Mouse (Mus musculus): ENCODE results near the gene Mfsd5. TPM values are rescaled to one million over a fixed set of nuclear protein-coding genes. Genes with fewer than 3 reads are reported as not detected.

Gene Mfsd5
- polyA plus RNA-seq, 1 experiment from 2014 or later: 72.7 TPM

- no peak overlapping the region for H3K27ac ChIP-seq (ENCODE audit: low read length)
- peak; percentile 88 for DNase-seq (ENCODE audit: low spot score)
- H3K27me3 ChIP-seq (replicated peaks; ENCODE audit: insufficient read depth, low read length): no peaks in the 10 kb centered on the region
- TF ChIP-seq CTCF (IDR thresholded peaks at IDR 0.05): peak; percentile 78
- TF ChIP-seq EP300 (IDR thresholded peaks at IDR 0.05): no peak
- H3K36me3 ChIP-seq (ENCODE audit: insufficient read depth, low read length): no peaks in the 10 kb centered on the region
- no peaks in the 10 kb centered on the region for H3K4me1 ChIP-seq (ENCODE audit: insufficient read depth, low read depth, low read length)
- no peaks in the 10 kb centered on the region for H3K9me3 ChIP-seq (ENCODE audit: low read length)
- H3K4me3 ChIP-seq (ENCODE audit: low read depth, low read length): no peak overlapping the region
- H3K4me2 ChIP-seq (replicated peaks; ENCODE audit: low read depth, low read length): no peak overlapping the region
- ATAC-seq: peak; percentile 30; the same call in 1 of the 2 replicates
- no peak overlapping the region for H3K9ac ChIP-seq (replicated peaks; ENCODE audit: low read depth)
Measured at GRCm38 (mm10) chr15:102287395-102287794, 8.1 kb downstream of the Mfsd5 start.

DNA sequence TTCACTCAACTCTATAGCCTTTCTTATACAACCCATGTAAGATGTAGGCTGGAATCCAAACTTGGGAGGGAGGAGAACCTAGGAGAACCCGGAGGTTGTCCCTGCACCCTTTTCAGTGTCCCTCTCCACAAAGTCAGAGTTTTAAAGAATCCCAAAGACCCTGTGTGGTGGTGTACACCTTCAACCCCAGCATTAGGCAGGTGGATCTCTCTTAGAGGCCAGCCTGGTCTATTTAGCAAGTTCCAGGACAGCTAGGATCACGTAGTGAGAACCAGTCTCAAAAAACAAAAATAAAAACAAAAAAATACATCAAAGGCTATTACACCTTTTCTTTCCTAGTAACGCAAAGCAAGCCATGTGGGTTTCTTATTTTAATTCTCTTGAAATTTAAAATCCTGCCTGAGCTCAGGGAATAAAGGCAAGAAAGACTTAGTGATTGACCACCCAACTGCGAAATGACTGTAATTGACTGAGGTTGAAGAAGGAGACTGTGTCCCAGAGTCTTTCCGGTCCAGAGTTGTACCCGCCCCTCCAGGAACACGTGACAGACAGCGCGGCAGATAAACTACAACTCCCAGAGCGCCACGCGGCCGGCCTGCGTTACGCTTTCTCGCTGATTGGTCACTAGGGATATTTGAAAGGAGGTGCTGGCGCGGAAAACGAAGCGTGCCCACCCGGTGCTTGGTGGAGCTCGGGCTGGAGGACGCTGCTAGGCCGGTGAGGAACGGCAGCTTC, 16.5 kb downstream of the Mfsd5 start, which contains the start of gene Espl1:
Gene Espl1, plus strand, starts transcription at position 634 of the 735 bp plus-strand sequence.
- H3K4me2 ChIP-seq (replicated peaks; ENCODE audit: low read depth, low read length): peak within 1 kb of the TSS; percentile 75
- peak within 1 kb of the TSS; percentile 48 for H3K4me3 ChIP-seq (ENCODE audit: low read depth, low read length)
- peak; percentile 97 for DNase-seq (ENCODE audit: low spot score)
- no peaks in the 10 kb centered on the region for H3K4me1 ChIP-seq (ENCODE audit: insufficient read depth, low read depth, low read length)
- TF ChIP-seq CTCF (IDR thresholded peaks at IDR 0.05) (no peak), EP300 (IDR thresholded peaks at IDR 0.05) (no peak)
- no peaks in the 10 kb centered on the region for H3K9me3 ChIP-seq (ENCODE audit: low read length)
- WGBS: 7% methylated on average over 25 of the region's 25 CpGs
- H3K27me3 ChIP-seq (replicated peaks; ENCODE audit: insufficient read depth, low read length): no peaks in the 10 kb centered on the region
- no peak within 1 kb of the TSS for H3K27ac ChIP-seq (ENCODE audit: low read length)
- peak; percentile 100 for ATAC-seq
- H3K36me3 ChIP-seq (ENCODE audit: insufficient read depth, low read length): no peaks in the 10 kb centered on the region
- no peak within 1 kb of the TSS for H3K9ac ChIP-seq (replicated peaks; ENCODE audit: low read depth)

DNA sequence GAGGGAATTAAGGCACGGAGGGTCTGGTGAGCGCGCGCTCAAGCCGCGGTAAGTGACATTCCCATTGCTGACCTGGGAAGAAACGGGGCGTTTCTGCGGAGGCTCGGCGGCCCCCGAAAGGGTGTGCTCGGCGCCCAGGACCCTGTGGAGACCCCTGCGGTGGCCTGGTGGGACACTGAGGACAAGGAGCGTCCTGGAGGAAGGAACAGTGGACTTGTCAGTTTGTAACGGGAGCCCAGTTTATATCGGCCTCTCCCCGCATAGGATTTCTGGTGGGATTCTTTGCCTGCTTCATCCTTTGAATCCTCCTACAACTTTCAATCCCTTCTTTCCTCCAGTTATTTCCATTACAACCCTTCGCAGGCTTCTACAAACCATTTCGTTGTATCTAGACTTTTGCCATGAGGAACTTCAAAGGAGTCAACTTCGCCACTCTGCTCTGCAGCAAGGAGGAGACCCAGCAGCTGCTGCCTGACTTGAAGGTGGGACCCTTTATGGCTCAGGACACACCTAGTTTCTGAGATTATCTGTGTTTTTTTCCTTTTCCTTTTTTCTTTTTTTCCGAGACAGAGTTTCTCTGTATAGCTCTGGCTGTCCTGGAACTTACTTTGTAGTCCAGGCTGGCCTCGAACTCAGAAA, 17.2 kb downstream of the Mfsd5 start:
- ATAC-seq: no peak
- 4% methylated on average over 23 of the region's 24 CpGs for WGBS

GRCm38 (mm10) chr15:102302542-102302941, 23.3 kb downstream of the Mfsd5 start:
- no peaks in the 10 kb centered on the region for H3K36me3 ChIP-seq (ENCODE audit: insufficient read depth, low read length)
- H3K27ac ChIP-seq (ENCODE audit: low read length): no peak overlapping the region
- TF ChIP-seq EP300 (IDR thresholded peaks at IDR 0.05): peak; percentile 39; the same call in 1 of the 2 replicates
- no peak for TF ChIP-seq CTCF (IDR thresholded peaks at IDR 0.05)
- H3K4me1 ChIP-seq (ENCODE audit: insufficient read depth, low read depth, low read length): no peaks in the 10 kb centered on the region; the same call in 1 of the 2 replicates
- no peak overlapping the region for H3K9ac ChIP-seq (replicated peaks; ENCODE audit: low read depth)
- H3K9me3 ChIP-seq (ENCODE audit: low read length): no peaks in the 10 kb centered on the region
- WGBS: 46% methylated on average over 6 of the region's 6 CpGs
- H3K4me3 ChIP-seq (ENCODE audit: low read depth, low read length): no peak overlapping the region
- no peaks in the 10 kb centered on the region for H3K27me3 ChIP-seq (replicated peaks; ENCODE audit: insufficient read depth, low read length)
- DNase-seq (ENCODE audit: low spot score) (peak; percentile 93), ATAC-seq (peak; percentile 97)
- H3K4me2 ChIP-seq (replicated peaks; ENCODE audit: low read depth, low read length): no peak overlapping the region

More for the DNA sequence above, 17.2 kb downstream of the Mfsd5 start:
- Histone ChIP-seq H3K4me3 (ENCODE audit: low read depth, low read length) (peak overlapping the region; percentile 48), H3K36me3 (ENCODE audit: insufficient read depth, low read length) (no peaks in the 10 kb centered on the region), H3K27me3 (replicated peaks; ENCODE audit: insufficient read depth, low read length) (no peaks in the 10 kb centered on the region), H3K4me2 (replicated peaks; ENCODE audit: low read depth, low read length) (peak overlapping the region; percentile 75), H3K9ac (replicated peaks; ENCODE audit: low read depth) (no peak overlapping the region), H3K27ac (ENCODE audit: low read length) (no peak overlapping the region), H3K9me3 (ENCODE audit: low read length) (no peaks in the 10 kb centered on the region), H3K4me1 (ENCODE audit: insufficient read depth, low read depth, low read length) (no peaks in the 10 kb centered on the region)
- TF ChIP-seq EP300 (IDR thresholded peaks at IDR 0.05) (no peak), CTCF (IDR thresholded peaks at IDR 0.05) (no peak)
- DNase-seq (ENCODE audit: low spot score): no peak

DNA sequence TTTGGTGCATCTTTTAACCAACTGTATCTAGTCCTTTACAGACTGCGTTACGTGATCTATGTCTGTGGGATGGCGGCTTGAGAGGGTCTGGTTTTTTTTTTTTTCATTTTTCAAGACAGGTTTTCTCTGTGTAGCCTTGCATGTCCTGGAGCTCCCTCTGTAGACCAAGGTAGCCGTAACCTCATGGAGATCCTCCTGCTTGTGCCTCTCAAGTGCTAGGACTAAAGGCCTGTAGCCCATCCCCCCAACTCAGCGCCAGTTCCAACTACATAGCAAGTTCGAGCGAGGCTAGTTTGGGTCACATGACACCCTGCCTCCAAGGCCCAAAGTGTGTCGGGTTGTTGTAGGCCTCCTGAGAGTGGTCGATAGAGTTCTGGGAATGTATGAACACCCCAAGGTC, 29.5 kb downstream of the Mfsd5 start:
- Histone ChIP-seq H3K27ac (ENCODE audit: low read length) (no peak overlapping the region), H3K9me3 (ENCODE audit: low read length) (no peaks in the 10 kb centered on the region), H3K36me3 (ENCODE audit: insufficient read depth, low read length) (no peaks in the 10 kb centered on the region; the same call in 1 of the 2 replicates), H3K4me2 (replicated peaks; ENCODE audit: low read depth, low read length) (no peak overlapping the region), H3K9ac (replicated peaks; ENCODE audit: low read depth) (no peak overlapping the region), H3K27me3 (replicated peaks; ENCODE audit: insufficient read depth, low read length) (no peaks in the 10 kb centered on the region), H3K4me3 (ENCODE audit: low read depth, low read length) (no peak overlapping the region), H3K4me1 (ENCODE audit: insufficient read depth, low read depth, low read length) (no peaks in the 10 kb centered on the region; the same call in 1 of the 2 replicates)
- TF ChIP-seq EP300 (IDR thresholded peaks at IDR 0.05) (no peak), CTCF (IDR thresholded peaks at IDR 0.05) (peak; percentile 17; the same call in 1 of the 2 replicates)
- no peak for ATAC-seq
- DNase-seq (ENCODE audit: low spot score): no peak
- WGBS: 81% methylated on average over 9 of the region's 9 CpGs

DNA sequence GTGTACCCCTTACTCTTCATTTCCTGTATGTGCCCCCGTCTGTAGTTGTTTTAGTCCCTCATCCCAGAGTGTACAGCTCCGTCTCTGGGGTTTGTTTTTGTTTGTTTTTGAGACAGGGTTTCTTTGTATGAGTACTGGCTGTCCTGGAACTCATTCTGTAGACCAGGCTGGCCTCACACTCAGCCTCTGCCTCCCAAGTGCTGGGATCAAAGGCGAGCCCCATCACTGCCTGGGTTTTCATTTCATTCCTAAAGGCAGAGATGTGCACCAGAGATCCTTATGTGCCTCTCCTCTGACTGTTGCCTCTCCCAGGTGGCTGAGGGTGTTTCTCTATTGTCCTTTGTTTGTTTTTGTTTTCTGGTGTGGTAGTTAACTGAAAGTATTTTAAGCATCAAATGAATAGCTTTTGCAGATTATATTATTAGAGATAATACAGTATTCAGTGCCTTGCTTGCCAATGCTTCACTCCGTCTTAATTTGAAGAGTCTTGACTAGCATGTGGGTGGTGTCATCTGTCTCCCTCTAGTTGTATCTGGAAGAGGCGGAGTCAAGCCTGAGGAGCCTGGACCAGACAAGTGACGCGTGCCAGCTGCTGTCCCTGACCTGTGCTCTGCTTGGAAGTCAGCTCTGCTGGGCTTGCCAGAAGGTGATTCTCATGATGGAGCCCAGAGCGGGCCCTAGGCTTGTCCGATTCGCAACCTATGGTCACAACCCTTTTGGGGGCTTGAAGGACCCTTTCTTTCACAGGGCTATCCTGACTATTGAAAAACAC, 31.0 kb downstream of the Mfsd5 start:
- Histone ChIP-seq H3K4me2 (replicated peaks; ENCODE audit: low read depth, low read length) (no peak overlapping the region), H3K4me1 (ENCODE audit: insufficient read depth, low read depth, low read length) (no peaks in the 10 kb centered on the region), H3K27ac (ENCODE audit: low read length) (peak overlapping the region; percentile 26; the same call in 1 of the 2 replicates), H3K9ac (replicated peaks; ENCODE audit: low read depth) (no peak overlapping the region), H3K36me3 (ENCODE audit: insufficient read depth, low read length) (no peaks in the 10 kb centered on the region; the same call in 1 of the 2 replicates), H3K4me3 (ENCODE audit: low read depth, low read length) (no peak overlapping the region), H3K27me3 (replicated peaks; ENCODE audit: insufficient read depth, low read length) (no peaks in the 10 kb centered on the region), H3K9me3 (ENCODE audit: low read length) (no peaks in the 10 kb centered on the region)
- 58% methylated on average over 10 of the region's 10 CpGs for WGBS
- TF ChIP-seq CTCF (IDR thresholded peaks at IDR 0.05): no peak
- no peak for TF ChIP-seq EP300 (IDR thresholded peaks at IDR 0.05)
- DNase-seq (ENCODE audit: low spot score): peak; percentile 91
- peak; percentile 92 for ATAC-seq
